Mouse (Mus musculus) hindbrain, postnatal 0 days (tissue): ENCODE data around the gene 4933428G20Rik. TPM values are rescaled to one million over a fixed set of nuclear protein-coding genes. Genes with fewer than 3 reads are reported as not detected.

Experiments
- ATAC-seq: fragments of 200-750 bp; cut with Nextera tagmentation; 2 replicates; pipeline ENCODE4 v1.8.0; 2017; ENCODE audit warnings: mild to moderate bottlenecking, moderate TSS enrichment, moderate library complexity
- DNase-seq: peaks from one replicate; pipeline ENCODE4 v3.0.0-alpha.2; 2015; ENCODE audit warnings: low spot score
- H3K27ac ChIP-seq: fragments of 300-500 bp; sonication (generic); 2 replicates; pipeline ENCODE4 v1.5.1; 2014; ENCODE audit warnings: mild to moderate bottlenecking
- H3K27me3 ChIP-seq: fragments of 300-500 bp; sonication (generic); 2 replicates; pipeline ENCODE4 v1.6.1; 2014; ENCODE audit warnings: low read length, mixed read lengths; ENCODE audit not compliant: insufficient read depth
- H3K36me3 ChIP-seq: fragments of 300-500 bp; sonication (generic); 2 replicates; pipeline ENCODE4 v1.6.1; 2014; ENCODE audit warnings: low read length, mixed read lengths; ENCODE audit not compliant: insufficient read depth
- H3K4me1 ChIP-seq: fragments of 300-500 bp; sonication (generic); 2 replicates; pipeline ENCODE4 v1.6.1; 2014; ENCODE audit warnings: antibody characterized with exemption, low read length, mixed read lengths; ENCODE audit not compliant: insufficient read depth
- H3K4me2 ChIP-seq: fragments of 300-500 bp; sonication (generic); 2 replicates; pipeline ENCODE4 v1.6.1; 2014; ENCODE audit warnings: low read depth, mild to moderate bottlenecking, low read length, moderate library complexity, mixed read lengths
- H3K4me3 ChIP-seq: fragments of 300-500 bp; sonication (generic); 2 replicates; pipeline ENCODE4 v1.5.1; 2014; ENCODE audit warnings: low read length
- H3K9ac ChIP-seq: fragments of 300-500 bp; sonication (generic); replicated peaks from 2 replicates; pipeline ENCODE4 v1.6.1; 2014; ENCODE audit warnings: mild to moderate bottlenecking, low read length, moderate library complexity, mixed read lengths
- H3K9me3 ChIP-seq: fragments of 300-500 bp; sonication (generic); 2 replicates; pipeline ENCODE4 v1.6.1; 2016; ENCODE audit warnings: low read length, mixed read lengths
- CTCF ChIP-seq: IDR thresholded peaks from 2 replicates; pipeline ENCODE4 v1.5.1; 2016; ENCODE audit warnings: antibody characterized with exemption, control low read depth, low read depth
- whole genome bisulfite sequencing: fragments of 180-500 bp; shearing (Covaris S2); extraction: QIAGEN DNeasy Blood & Tissue Kit; methylation state at CpG from one replicate; pipeline ENCODE4 v1.1.7; 2014; 5-methylcytosine and 5-hydroxymethylcytosine counted together
- polyA plus RNA-seq: library from polyadenylated mRNA; unstranded; fragments of >200 nt; fragmentation: Nextera tagmentation; extraction: Ambion mirVana; gene quantifications from 2 replicates; pipeline ENCODE4 v1.2.1, GENCODE M21; 2015
- total RNA-seq: library from RNA; depleted of rRNA; stranded (reverse); fragments of >200 nt; gene quantifications from 2 replicates; pipeline ENCODE4 v1.2.3, GENCODE M21; 2014

The 4933428G20Rik gene
- total and polyA plus RNA-seq, 2 experiments from 2014 or later: 0.48 TPM; not detected in 1

- peaks cover 17% of the 10 kb centered on the region for H3K4me1 ChIP-seq
- no peak overlapping the region for H3K4me2 ChIP-seq
- ATAC-seq (no peak), DNase-seq (no peak)
- peaks cover 12% of the 10 kb centered on the region for H3K36me3 ChIP-seq
- no peak for TF ChIP-seq CTCF
- H3K27ac ChIP-seq: no peak overlapping the region
- H3K4me3 ChIP-seq: no peak overlapping the region
- H3K9ac ChIP-seq: no peak overlapping the region
- no peaks in the 10 kb centered on the region for H3K27me3 ChIP-seq
- WGBS: 77% methylated on average over 18 of the region's 18 CpGs
- no peaks in the 10 kb centered on the region for H3K9me3 ChIP-seq
Observed at GRCm38 (mm10) chr11:97528282-97528808, 28.2 kb upstream of the 4933428G20Rik start.

DNA sequence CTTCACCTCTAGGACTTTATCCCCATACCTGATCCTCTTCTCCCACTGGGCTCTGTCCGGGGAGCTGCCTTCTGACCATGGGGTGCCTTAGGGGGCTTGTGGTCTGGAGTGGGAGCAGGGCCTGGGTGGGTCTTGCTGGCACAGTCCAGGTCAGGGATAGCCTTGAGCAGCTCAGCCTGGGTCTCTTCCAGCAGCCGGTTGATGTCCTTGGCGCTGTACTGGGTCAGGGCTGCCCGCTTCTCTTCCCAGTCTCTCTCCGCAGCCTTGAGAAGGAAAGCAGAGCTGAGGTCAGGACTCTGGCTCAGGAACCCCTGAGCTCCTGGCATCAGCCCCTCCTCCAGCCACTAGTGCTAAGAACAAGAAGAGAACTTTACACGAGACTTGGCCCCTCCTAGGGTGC, 25.2 kb upstream of the 4933428G20Rik start:
- Histone ChIP-seq H3K4me2 (no peak overlapping the region), H3K27me3 (no peaks in the 10 kb centered on the region), H3K9me3 (no peaks in the 10 kb centered on the region), H3K4me3 (no peak overlapping the region), H3K36me3 (peaks cover 27% of the 10 kb centered on the region), H3K4me1 (peaks cover 11% of the 10 kb centered on the region), H3K9ac (no peak overlapping the region), H3K27ac (peak overlapping the region; percentile 58; the same call in 1 of the 2 replicates)
- 85% methylated on average over 6 of the region's 6 CpGs for WGBS
- ATAC-seq (no peak), DNase-seq (no peak)
- TF ChIP-seq CTCF: no peak

- no peak for ATAC-seq
- Histone ChIP-seq H3K4me1 (peaks cover 11% of the 10 kb centered on the region), H3K9ac (no peak overlapping the region), H3K27ac (peak overlapping the region; percentile 58), H3K4me3 (no peak overlapping the region), H3K9me3 (no peaks in the 10 kb centered on the region), H3K36me3 (peaks cover 35% of the 10 kb centered on the region), H3K4me2 (no peak overlapping the region), H3K27me3 (no peaks in the 10 kb centered on the region)
- no peak for TF ChIP-seq CTCF
- WGBS: 54% methylated on average over 9 of the region's 9 CpGs
- no peak for DNase-seq
Observed at GRCm38 (mm10) chr11:97524306-97524705, 24.2 kb upstream of the 4933428G20Rik start.

DNA sequence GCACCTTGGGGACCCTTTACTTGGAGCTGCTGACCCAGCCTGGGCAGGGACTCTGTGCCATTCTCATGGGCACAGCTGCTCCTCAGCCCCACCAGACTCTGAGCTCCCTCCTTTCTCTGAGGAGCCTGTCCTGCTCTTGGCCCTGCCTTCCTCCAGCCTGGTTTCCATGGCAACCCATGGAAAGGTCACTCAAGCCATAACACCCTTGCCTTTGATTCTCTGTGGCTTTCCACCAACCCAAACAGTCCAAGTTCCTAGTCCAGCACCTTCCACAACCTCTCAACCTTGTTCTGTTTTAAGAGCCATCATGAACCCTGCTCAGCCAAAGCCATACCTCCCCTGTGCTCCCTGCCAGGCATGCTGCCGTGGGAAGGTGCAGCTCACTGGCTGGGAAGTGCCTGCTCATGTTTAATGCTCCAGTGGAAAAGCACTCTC, 23.7 kb upstream of the 4933428G20Rik start:
- Histone ChIP-seq H3K4me3 (no peak overlapping the region), H3K27ac (peak overlapping the region; percentile 58), H3K4me2 (0 out of 2 replicates have a peak overlapping the region, but pooled peaks have one; percentile 5), H3K4me1 (peaks cover 11% of the 10 kb centered on the region), H3K27me3 (no peaks in the 10 kb centered on the region), H3K9me3 (no peaks in the 10 kb centered on the region), H3K36me3 (peaks cover 40% of the 10 kb centered on the region), H3K9ac (no peak overlapping the region)
- peak; percentile 69 for DNase-seq
- WGBS: 5% methylated on average over 1 of the region's 1 CpGs
- peak; percentile 62 for ATAC-seq
- TF ChIP-seq CTCF: no peak

DNA sequence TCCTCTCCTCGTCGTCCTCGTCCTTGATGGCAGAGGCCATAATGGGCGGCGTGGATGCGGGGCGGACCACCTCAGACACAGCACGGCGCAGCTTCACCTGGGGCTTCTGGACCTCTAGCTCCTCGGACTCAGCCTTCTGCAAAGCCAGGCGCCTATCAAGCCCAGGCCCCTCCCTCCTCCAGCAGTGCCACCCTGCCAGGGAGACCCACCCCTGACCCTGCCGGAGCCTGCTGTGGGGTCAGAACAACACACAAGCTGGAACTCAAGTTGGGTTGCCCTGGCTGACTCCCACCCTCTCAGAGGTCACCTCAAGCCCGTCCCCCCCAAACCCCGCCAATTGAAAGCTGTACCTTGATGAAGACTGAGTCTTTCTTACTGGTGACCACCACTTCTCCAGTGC, 23.0 kb upstream of the 4933428G20Rik start:
- H3K9me3 ChIP-seq: no peaks in the 10 kb centered on the region
- ATAC-seq (no peak), DNase-seq (no peak)
- peaks cover 47% of the 10 kb centered on the region for H3K36me3 ChIP-seq
- H3K4me2 ChIP-seq: no peak overlapping the region
- peaks cover 11% of the 10 kb centered on the region for H3K4me1 ChIP-seq
- no peaks in the 10 kb centered on the region for H3K27me3 ChIP-seq
- no peak overlapping the region for H3K27ac ChIP-seq
- WGBS: 83% methylated on average over 14 of the region's 14 CpGs
- no peak overlapping the region for H3K9ac ChIP-seq
- TF ChIP-seq CTCF: no peak
- no peak overlapping the region for H3K4me3 ChIP-seq

GRCm38 (mm10) chr11:97521741-97522474, 21.8 kb upstream of the 4933428G20Rik start:
- Histone ChIP-seq H3K9me3 (no peaks in the 10 kb centered on the region), H3K4me1 (peaks cover 11% of the 10 kb centered on the region), H3K4me2 (no peak overlapping the region), H3K9ac (no peak overlapping the region), H3K4me3 (no peak overlapping the region), H3K36me3 (peaks cover 51% of the 10 kb centered on the region), H3K27me3 (no peaks in the 10 kb centered on the region), H3K27ac (no peak overlapping the region)
- WGBS: 71% methylated on average over 28 of the region's 29 CpGs
- TF ChIP-seq CTCF: no peak
- no peak for DNase-seq
- ATAC-seq: no peak

GRCm38 (mm10) chr11:97520541-97520940, 20.4 kb upstream of the 4933428G20Rik start:
- Histone ChIP-seq H3K36me3 (peaks cover 44% of the 10 kb centered on the region), H3K4me1 (peaks cover 11% of the 10 kb centered on the region)
- whole genome bisulfite sequencing: 93% methylated on average over 7 of the region's 7 CpGs

More at GRCm38 (mm10) chr11:97520541-97520940, 20.4 kb upstream of the 4933428G20Rik start:
- no peak for ATAC-seq
- Histone ChIP-seq H3K27ac (no peak overlapping the region), H3K9ac (no peak overlapping the region), H3K27me3 (no peaks in the 10 kb centered on the region), H3K4me3 (no peak overlapping the region), H3K9me3 (no peaks in the 10 kb centered on the region), H3K4me2 (no peak overlapping the region)
- DNase-seq: no peak
- TF ChIP-seq CTCF: no peak
